Mouse (Mus musculus): ENCODE measurements around the gene Gm4707. TPM values are rescaled to one million over a fixed set of nuclear protein-coding genes. Genes with fewer than 3 reads are reported as not detected.
"Not testable (repeated sequence)": the region's sequence is repeated elsewhere in the genome, so short reads cannot be mapped to it uniquely, and the experiment has no call there.

The Gm4707 gene
- polyA plus RNA-seq, 1 experiment from 2014 or later = 1.7 TPM

DNA sequence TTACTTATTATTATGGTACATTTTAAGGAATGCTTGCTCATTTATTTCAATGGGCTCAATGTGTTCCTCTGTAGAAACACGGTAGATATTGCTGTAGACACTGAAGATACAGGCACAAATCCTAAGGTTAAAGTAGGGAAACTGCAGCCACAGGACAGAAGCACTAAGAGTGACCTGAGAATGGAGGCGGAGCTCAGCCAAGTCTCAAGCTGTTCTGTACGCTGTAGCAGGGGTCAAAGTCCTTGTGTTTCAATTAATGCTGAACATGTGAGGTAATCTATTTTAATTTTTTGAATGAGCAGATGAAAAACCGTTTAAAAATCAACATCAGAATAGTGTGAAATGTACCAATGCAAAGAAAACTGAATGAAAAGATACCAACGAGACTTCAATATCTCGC lies 16.4 kb downstream of the Gm4707 start:
- Histone ChIP-seq H3K27ac (replicated peaks) (no peak overlapping the region), H3K4me3 (no peak overlapping the region), H3K27me3 (replicated peaks) (no peaks in the 10 kb centered on the region), H3K36me3 (peaks cover 48% of the 10 kb centered on the region), H3K9me3 (no peaks in the 10 kb centered on the region), H3K9ac (no peak overlapping the region), H3K4me1 (no peaks in the 10 kb centered on the region), H3K4me2 (no peak overlapping the region)
- 83% methylated on average over 6 of the region's 6 CpGs for WGBS
- ATAC-seq (ENCODE audit: extremely low read depth, insufficient number of reproducible peaks, low FRiP score, low TSS enrichment) = no peak

DNA sequence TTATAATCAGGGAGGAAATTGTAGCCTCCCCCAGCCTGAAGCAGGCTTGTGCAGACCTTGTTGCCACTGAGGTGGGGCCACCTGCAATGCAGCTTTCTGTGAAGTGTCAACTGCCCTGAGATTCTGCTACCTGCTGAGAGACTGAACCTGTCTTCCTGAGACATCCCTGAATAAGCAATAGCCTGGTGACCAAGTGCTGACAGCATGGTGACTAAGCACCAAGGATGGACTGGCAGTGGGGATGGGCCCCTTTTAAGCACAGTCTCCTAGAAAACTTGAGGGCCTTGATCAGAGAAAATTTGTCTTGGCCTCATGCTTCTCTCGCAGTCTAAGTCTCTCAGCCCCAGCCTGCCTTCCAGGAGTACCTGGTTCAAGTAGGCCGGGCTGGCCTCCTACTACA lies 37.2 kb downstream of the Gm4707 start:
- H3K27me3 ChIP-seq (replicated peaks); H3K9ac ChIP-seq; H3K4me2 ChIP-seq; H3K27ac ChIP-seq (replicated peaks); ATAC-seq (ENCODE audit: extremely low read depth, insufficient number of reproducible peaks, low FRiP score, low TSS enrichment); H3K4me3 ChIP-seq; H3K4me1 ChIP-seq: not testable (repeated sequence)
- peaks cover 62% of the 10 kb centered on the region for H3K36me3 ChIP-seq
- WGBS = 96% methylated on average over 2 of the region's 2 CpGs
- H3K9me3 ChIP-seq = peaks cover 14% of the 10 kb centered on the region

DNA sequence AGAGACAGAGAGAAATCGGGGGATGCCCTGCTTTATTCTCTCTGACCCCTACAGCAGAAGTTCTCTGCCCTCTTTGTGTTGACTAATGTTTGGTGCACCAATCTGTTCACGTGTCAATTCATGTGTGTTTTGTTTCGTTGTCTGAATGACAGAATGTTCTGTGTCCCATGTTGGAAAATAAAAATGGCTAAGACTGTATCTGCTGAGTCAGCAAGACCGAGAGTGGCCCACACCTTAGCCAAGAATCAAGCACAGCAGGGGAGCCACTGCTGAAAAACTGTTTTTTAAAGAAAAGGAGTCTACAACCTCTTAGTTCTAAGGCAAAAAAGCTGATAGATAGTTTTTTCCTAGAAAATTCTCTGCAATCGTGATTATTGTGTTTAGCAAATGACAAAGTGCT lies 40.3 kb downstream of the Gm4707 start:
- H3K4me2 ChIP-seq; H3K27me3 ChIP-seq (replicated peaks); H3K4me1 ChIP-seq; H3K27ac ChIP-seq (replicated peaks); H3K4me3 ChIP-seq; H3K9ac ChIP-seq; ATAC-seq (ENCODE audit: extremely low read depth, insufficient number of reproducible peaks, low FRiP score, low TSS enrichment): not testable (repeated sequence)
- Histone ChIP-seq H3K36me3 (peaks cover 63% of the 10 kb centered on the region), H3K9me3 (peaks cover 14% of the 10 kb centered on the region)
- 82% methylated on average over 5 of the region's 5 CpGs for WGBS

DNA sequence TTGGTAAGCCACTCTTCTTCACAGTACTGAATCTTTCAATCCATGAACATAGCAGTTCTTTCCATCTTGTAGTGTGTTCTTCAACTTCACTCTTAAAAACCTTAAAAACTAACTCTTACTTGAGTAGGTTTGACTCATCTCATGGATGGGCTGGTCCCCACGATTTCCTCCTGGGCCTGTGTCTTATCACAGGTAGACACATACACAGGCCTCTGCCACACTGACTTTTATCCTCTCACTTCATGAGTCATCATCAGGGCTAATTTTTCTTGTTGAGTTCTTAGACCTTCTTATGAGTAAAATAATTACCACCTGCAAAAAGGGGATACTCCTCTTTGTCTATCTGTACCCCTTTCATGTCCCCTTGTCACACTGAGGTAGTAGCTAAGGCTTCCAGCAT lies 42.7 kb downstream of the Gm4707 start:
- peaks cover 53% of the 10 kb centered on the region for H3K36me3 ChIP-seq
- no peak overlapping the region for H3K27ac ChIP-seq (replicated peaks)
- H3K4me3 ChIP-seq = no peak overlapping the region
- WGBS = 80% methylated on average over 1 of the region's 1 CpGs
- peaks cover 7% of the 10 kb centered on the region for H3K9me3 ChIP-seq
- no peaks in the 10 kb centered on the region for H3K27me3 ChIP-seq (replicated peaks)
- H3K4me1 ChIP-seq = no peaks in the 10 kb centered on the region
- H3K9ac ChIP-seq = no peak overlapping the region
- no peak overlapping the region for H3K4me2 ChIP-seq
- no peak for ATAC-seq (ENCODE audit: extremely low read depth, insufficient number of reproducible peaks, low FRiP score, low TSS enrichment)

Other genes with a start within 250 kb of the Gm4707 start
- 47.4 and 51.7 TPM in 2 replicates for gene Emilin2, start 147.9 kb downstream of the Gm4707 start, polyA plus RNA-seq (2015; fragmentation: Nextera tagmentation; extraction: Ambion mirVana)
- 34.9 and 38.4 TPM in 2 replicates for gene Smchd1, start 15.4 kb upstream of the Gm4707 start, polyA plus RNA-seq (2015; fragmentation: Nextera tagmentation; extraction: Ambion mirVana)
- gene Ndc80, start 66.9 kb upstream of the Gm4707 start, polyA plus RNA-seq (2015; fragmentation: Nextera tagmentation; extraction: Ambion mirVana) = 30.8 and 34.1 TPM in 2 replicates
- gene Spdya, start 92.1 kb upstream of the Gm4707 start, polyA plus RNA-seq (2015; fragmentation: Nextera tagmentation; extraction: Ambion mirVana) = 0.25 and 0.32 TPM in 2 replicates
- gene Wdr43, start 156.0 kb upstream of the Gm4707 start, polyA plus RNA-seq (2015; fragmentation: Nextera tagmentation; extraction: Ambion mirVana) = 42.0 and 43.0 TPM in 2 replicates
- gene Togaram2, start 213.3 kb upstream of the Gm4707 start, polyA plus RNA-seq (2015; fragmentation: Nextera tagmentation; extraction: Ambion mirVana) = 2.3 and 3.0 TPM in 2 replicates